Mouse (Mus musculus): Measurements from ENCODE around the gene Sh3gl1.

Sh3gl1 gene

GRCm38 (mm10) chr17:55986030-55986961 is 50.1 kb downstream of the Sh3gl1 start, which contains the start of gene Fsd1:
Fsd1 (plus strand) TSS chr17:55986509.
- peak; percentile 61 for DNase-seq

DNA sequence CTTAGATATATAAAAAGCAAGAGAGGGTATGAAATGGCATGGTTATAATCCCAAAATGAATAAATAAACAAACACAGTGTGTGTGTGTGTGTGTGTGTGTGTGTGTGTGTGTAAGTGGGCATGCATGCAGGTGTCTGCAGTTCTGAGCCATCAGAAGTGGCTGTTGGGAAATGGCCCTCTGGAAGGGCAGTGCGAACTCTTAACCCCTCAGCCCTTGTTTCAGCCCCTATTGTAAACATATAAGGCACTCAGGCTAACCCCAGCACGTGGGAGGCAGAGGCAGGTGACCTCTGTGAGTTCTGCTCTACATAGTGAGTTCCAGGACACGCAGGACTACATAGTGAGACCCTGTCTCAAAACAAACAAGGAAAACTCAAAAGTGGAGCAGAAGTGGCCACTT is 59.1 kb downstream of the Sh3gl1 start:
- no peak for DNase-seq

DNA sequence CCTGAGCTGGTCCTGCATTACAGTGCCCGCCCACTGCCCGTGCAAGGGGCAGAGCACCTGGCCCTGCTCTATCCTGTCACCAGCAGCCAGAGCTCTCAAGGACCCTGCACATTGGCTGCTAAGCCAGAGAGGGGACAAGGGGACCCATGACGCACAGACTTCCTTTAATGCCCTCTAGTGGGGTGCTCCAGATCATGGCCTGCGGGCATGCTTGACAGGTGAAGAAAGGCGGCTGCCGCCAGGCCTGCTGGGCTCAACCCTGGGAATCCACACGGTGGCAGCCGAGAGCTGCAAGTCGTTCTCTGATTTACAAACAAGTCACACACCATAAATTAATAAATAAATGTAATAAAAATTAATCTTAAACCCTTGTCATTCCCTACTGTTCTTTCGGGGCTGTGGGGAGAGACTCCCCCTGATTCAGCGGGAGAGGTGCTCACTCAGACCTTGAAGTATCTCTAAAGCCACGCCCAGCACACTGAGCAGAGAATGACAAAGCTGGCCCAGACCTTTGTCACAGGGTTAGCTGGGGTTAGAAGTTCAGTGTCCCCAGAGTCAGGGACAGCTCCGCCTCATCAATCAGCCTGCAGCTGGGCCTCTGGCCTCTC is 60.1 kb downstream of the Sh3gl1 start:
- DNase-seq, result peak; percentile 86

GRCm38 (mm10) chr17:55971453-55971852 is 65.0 kb downstream of the Sh3gl1 start:
- no peak for DNase-seq

DNA sequence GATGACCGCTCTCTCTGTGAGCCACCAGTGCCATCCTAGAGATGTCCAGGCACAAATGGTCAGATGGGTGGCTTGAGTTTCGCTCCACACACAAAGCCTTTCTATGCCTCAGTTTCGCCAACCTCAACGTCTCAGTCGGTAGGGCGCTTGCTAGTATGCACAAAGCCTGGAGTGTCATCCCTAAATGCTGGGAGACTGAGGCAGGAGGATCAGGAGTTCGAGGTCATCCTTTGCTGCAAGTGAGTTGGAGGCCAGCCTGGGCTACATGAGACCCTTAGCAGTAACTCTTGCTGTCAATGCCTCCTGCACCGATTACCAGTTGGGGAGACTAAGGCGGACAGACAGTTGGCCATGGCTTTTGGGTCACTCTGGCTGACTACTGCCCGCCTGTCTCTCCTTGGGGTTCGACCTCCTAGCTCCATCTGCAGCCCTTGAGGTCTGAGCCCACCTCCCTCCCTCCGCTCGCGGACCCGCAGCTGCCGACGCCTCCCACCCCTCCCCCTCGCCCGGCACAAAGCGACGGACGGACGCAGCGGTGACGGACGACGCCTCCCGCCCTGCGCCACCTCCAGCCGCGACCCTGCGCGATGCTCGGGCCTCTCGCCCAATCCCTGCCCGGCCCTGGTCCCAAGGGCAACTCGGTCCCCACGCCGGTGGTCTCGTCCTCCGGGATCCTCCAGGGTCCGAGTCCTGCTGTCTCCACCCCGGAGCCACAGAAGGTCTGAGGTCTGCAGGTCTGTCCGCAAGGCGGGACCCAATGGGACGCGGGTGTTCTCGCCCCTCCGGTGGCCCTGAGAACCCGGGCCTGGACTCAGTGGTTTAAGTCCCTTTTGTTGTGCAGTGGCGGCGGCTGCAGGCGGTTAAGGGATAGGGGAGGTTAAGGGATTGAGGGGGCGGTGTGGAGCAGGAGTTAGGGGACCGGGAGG is 66.2 kb downstream of the Sh3gl1 start, which contains the start of gene Shd:
Gene Shd, plus strand, starts transcription at position 502 of the 926 bp plus-strand sequence.
- peak; percentile 64 for DNase-seq

DNA sequence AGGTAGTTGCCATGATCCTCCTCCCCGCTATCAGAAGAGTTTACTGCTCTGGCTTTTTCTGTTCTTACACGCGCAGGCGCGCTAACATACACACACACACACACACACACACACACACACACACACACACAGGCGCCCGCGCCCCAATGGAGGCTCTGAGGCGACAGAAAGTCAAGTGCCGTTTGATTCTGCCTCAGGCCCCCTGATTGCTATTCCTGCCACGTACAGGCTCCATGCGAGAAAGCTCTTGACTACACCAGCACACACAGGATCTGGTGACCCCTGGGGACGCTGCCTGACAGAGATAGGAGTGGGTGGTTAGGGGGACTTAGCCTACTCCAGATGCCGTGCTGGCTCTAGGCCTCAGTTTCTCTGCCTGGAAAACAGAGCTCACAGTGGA is 66.9 kb downstream of the Sh3gl1 start:
- peak; percentile 73 for DNase-seq

- peak; percentile 54 for DNase-seq
Observed at GRCm38 (mm10) chr17:55968210-55968609, 68.2 kb downstream of the Sh3gl1 start.

GRCm38 (mm10) chr17:55967186-55967585 is 69.2 kb downstream of the Sh3gl1 start:
- DNase-seq, result no peak
